Mouse (Mus musculus) embryonic fibroblast, embryonic 13.5 days (primary cell): Measurements from ENCODE around the gene Abl1. TPM values are rescaled to one million over a fixed set of nuclear protein-coding genes. Genes with fewer than 3 reads are reported as not detected.

Source experiments
- H3K27ac ChIP-seq: 2 replicates; pipeline ENCODE4 v1.5.1; 2012; ENCODE audit warnings: low read length, control low read depth, inconsistent platforms; ENCODE audit not compliant: insufficient read depth
- H3K4me1 ChIP-seq: 2 replicates; pipeline ENCODE4 v1.6.1; 2011; ENCODE audit warnings: low read length; ENCODE audit not compliant: control insufficient read depth, insufficient read depth
- H3K4me3 ChIP-seq: 2 replicates; pipeline ENCODE4 v1.5.1; 2011; ENCODE audit warnings: mild to moderate bottlenecking, control low read depth, low read length; ENCODE audit not compliant: insufficient read depth
- CTCF ChIP-seq: IDR thresholded peaks from 2 replicates; pipeline ENCODE4 v1.5.1; 2011; ENCODE audit warnings: mild to moderate bottlenecking, control low read depth, low read length, moderate library complexity, borderline replicate concordance; ENCODE audit not compliant: insufficient read depth
- POLR2A ChIP-seq: IDR thresholded peaks from 2 replicates; pipeline ENCODE4 v1.6.1; 2011; ENCODE audit warnings: low read depth, mild to moderate bottlenecking, control low read depth, low read length, moderate library complexity
- polyA plus RNA-seq: library from polyadenylated mRNA; stranded (reverse); fragments of >200 nt; gene quantifications from 2 replicates; pipeline ENCODE4 v1.2.4, GENCODE M21; 2011; ENCODE audit warnings: low read depth; ENCODE audit not compliant: missing spikeins, insufficient read length

Abl1 gene
- polyA plus RNA-seq, 1 experiment: 61.6 TPM

- TF ChIP-seq POLR2A (no peak; the same call in 1 of the 2 replicates), CTCF (no peak)
- Histone ChIP-seq H3K4me3 (peak overlapping the region; percentile 94), H3K27ac (no peak overlapping the region), H3K4me1 (peaks cover 3% of the 10 kb centered on the region; the same call in 1 of the 2 replicates)
Measured at GRCm38 (mm10) chr2:31689045-31689444, 869 bp downstream of the Abl1 start.

- Histone ChIP-seq H3K4me3 (peak overlapping the region; percentile 94; the same call in 1 of the 2 replicates), H3K4me1 (peaks cover 3% of the 10 kb centered on the region; the same call in 1 of the 2 replicates), H3K27ac (no peak overlapping the region)
- TF ChIP-seq CTCF (no peak), POLR2A (no peak)
Measured at GRCm38 (mm10) chr2:31690063-31690462, 1.9 kb downstream of the Abl1 start.

- Histone ChIP-seq H3K4me1 (no peaks in the 10 kb centered on the region), H3K4me3 (no peak overlapping the region), H3K27ac (no peak overlapping the region)
- TF ChIP-seq POLR2A: no peak
- TF ChIP-seq CTCF: no peak
Measured at GRCm38 (mm10) chr2:31698209-31698608, 10.0 kb downstream of the Abl1 start.

- H3K27ac ChIP-seq: no peak overlapping the region
- H3K4me1 ChIP-seq: no peaks in the 10 kb centered on the region
- TF ChIP-seq CTCF (no peak), POLR2A (no peak)
- no peak overlapping the region for H3K4me3 ChIP-seq
Measured at GRCm38 (mm10) chr2:31700545-31701446, 12.6 kb downstream of the Abl1 start.

GRCm38 (mm10) chr2:31703226-31703625 lies 15.1 kb downstream of the Abl1 start:
- Histone ChIP-seq H3K4me3 (no peak overlapping the region), H3K4me1 (no peaks in the 10 kb centered on the region), H3K27ac (no peak overlapping the region)
- no peak for TF ChIP-seq POLR2A
- no peak for TF ChIP-seq CTCF

GRCm38 (mm10) chr2:31705914-31706313 lies 17.7 kb downstream of the Abl1 start:
- no peak overlapping the region for H3K4me3 ChIP-seq
- TF ChIP-seq POLR2A: no peak
- H3K4me1 ChIP-seq: no peaks in the 10 kb centered on the region
- H3K27ac ChIP-seq: no peak overlapping the region

- Histone ChIP-seq H3K27ac (no peak overlapping the region), H3K4me1 (no peaks in the 10 kb centered on the region), H3K4me3 (no peak overlapping the region)
- TF ChIP-seq POLR2A (no peak), CTCF (no peak)
Measured at GRCm38 (mm10) chr2:31706531-31706930, 18.4 kb downstream of the Abl1 start.

- H3K4me1 ChIP-seq: no peaks in the 10 kb centered on the region
- no peak overlapping the region for H3K4me3 ChIP-seq
- TF ChIP-seq POLR2A (no peak), CTCF (no peak)
- no peak overlapping the region for H3K27ac ChIP-seq
Measured at GRCm38 (mm10) chr2:31712716-31713115, 24.5 kb downstream of the Abl1 start.

- TF ChIP-seq POLR2A: no peak
- no peak for TF ChIP-seq CTCF
- no peak overlapping the region for H3K27ac ChIP-seq
- no peak overlapping the region for H3K4me3 ChIP-seq
- H3K4me1 ChIP-seq: no peaks in the 10 kb centered on the region
Measured at GRCm38 (mm10) chr2:31713813-31714212, 25.6 kb downstream of the Abl1 start.

- H3K4me3 ChIP-seq: no peak overlapping the region
- TF ChIP-seq POLR2A: no peak
Measured at GRCm38 (mm10) chr2:31714780-31715179, 26.6 kb downstream of the Abl1 start.

More at GRCm38 (mm10) chr2:31714780-31715179, 26.6 kb downstream of the Abl1 start:
- Histone ChIP-seq H3K4me1 (no peaks in the 10 kb centered on the region), H3K27ac (no peak overlapping the region)
